Mouse (Mus musculus) layer of hippocampus, postnatal 25 days (tissue): ENCODE results near the gene Sp110. TPM values are rescaled to one million over a fixed set of nuclear protein-coding genes. Genes with fewer than 3 reads are reported as not detected.
"Not testable (repeated sequence)": the region's sequence is repeated elsewhere in the genome, so short reads cannot be mapped to it uniquely, and the experiment has no call there.

Experiments used
- DNase-seq, 2 experiments: peaks; one replicate each; pipeline ENCODE4 v3.0.0; 2022; ENCODE audit warnings: mixed read lengths in 2 of 2, low spot score in 1 of 2; ENCODE audit errors: extremely low spot score in 1 of 2
- total RNA-seq, 2 experiments: library from RNA; stranded (reverse); gene quantifications; 2 replicates each; pipeline ENCODE4 v1.2.3; 2021

Sp110 gene
- total RNA-seq: 1 to 10 TPM in 1 of 2 experiments, under 1 TPM in 1; 0.81 to 1.2 TPM

DNA sequence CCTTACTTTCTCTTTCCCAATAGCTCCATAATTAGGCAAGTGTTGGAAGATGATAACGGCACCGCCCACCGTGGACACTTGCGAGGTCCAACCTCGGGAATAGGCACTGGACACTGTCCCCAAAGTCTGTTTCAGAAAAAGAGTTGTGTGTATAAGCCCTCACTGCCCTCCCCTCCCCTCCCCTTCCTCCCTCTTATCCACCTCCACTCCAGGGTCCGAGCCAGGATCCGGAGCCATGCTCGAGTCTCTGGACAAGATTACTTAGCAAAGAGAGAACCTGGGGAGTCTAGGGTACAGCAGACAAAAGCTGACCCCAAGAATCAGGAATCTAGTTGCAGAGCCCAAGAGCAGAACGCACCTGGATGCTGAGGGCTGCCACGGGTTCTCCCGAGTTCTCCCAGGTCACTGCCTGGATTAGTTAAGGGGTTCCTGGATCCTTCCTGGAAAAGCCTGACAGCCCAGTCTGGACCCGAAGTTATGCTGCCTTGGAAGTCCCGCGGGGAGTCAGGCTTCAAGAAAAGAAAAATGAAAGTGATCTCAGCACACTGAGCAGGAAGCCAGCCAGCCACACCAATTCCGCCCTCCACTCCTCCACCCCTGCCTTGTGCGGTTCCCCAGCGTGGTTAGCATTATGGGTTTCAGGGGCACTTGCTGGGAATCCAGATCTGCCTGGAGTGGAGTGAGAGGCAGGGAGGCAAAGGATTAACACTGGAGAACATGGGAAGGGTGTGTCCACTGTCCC, at the start of gene Sp110:
Gene Sp110 (minus strand): TSS at position 547 of the 742 bp plus-strand sequence.
- not testable (repeated sequence) for DNase-seq

GRCm38 (mm10) chr1:85638144-85638543, 39.5 kb upstream of the Sp110 start:
- not testable (repeated sequence) for DNase-seq

DNA sequence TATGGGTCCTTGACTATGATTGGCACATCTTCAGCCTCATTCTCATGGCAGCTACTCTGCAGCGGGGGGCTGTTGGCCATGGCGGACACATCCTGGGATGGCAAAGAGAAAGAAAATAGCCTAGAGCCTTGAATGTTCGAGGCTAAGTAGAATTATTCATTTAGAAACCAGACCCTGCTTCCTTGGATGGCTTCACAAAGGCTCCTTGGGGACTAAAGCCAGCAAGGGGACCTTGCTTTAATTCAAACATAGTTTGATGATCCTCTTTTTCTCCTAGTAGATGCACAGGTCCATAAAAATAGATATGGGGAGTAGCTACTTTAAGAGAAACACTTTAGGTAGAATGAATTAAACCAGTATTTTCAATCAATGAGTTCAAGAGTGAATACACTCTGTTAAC, 38.3 kb upstream of the Sp110 start:
- DNase-seq: not testable (repeated sequence)

GRCm38 (mm10) chr1:85618689-85619088, 20.1 kb upstream of the Sp110 start:
- not testable (repeated sequence) for DNase-seq

DNA sequence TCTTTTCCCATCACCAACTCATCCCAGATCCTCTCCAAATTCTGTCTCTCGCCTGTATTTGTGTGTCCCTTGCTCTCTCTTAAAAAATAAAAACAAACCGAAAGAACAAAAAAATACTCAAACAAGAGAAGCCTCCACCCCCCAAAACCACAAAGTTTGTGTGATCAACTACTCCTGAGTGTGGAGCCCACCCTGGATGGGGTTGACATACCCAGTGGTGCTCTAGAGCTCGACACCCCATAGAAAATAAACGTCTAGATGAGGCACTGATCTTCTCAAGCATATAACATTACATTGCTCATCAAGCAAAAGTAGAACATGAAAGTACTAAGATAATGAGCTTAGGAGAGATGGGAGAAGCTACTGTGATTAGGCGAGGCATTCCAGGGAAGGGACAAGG, 18.5 kb upstream of the Sp110 start:
- not testable (repeated sequence) for DNase-seq

DNA sequence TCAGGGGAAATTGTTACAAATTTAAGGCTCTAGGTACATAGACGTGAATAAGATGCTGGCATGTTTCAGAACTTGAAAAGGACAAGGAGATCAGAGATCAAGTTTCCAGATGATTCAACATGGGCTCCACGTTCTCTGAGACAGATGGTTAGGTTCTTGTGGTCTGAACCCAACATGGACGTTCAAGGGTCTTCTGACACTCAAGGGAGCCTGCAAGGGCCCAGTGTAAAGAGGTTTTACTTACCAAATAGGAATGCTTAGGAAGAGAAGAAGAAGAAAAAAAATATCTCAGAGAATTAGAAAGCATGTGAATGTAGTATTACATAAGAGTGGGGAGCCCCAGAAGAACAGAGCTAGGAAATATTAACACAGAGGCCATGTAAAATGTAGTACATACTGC, 17.2 kb upstream of the Sp110 start:
- DNase-seq: not testable (repeated sequence)

DNA sequence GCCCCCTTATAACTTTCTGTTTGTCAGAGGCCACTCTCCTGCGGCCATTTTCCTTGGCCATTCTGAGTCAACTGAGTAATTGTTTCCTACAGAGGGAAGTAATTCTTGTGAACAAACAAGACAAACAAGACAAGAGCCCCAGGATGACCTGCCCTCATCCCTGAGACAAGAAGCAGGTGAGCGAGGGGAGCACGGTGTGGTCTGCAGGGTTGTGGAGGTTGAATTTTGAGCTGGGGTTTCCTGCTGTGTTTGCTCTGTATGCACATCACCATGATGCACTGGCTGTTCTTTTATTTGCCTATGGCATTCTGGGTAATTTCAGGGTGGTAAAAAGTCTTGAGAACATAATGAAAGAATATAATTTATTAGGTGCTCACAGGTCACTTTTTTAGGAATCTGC, 16.5 kb upstream of the Sp110 start:
- not testable (repeated sequence) for DNase-seq

DNA sequence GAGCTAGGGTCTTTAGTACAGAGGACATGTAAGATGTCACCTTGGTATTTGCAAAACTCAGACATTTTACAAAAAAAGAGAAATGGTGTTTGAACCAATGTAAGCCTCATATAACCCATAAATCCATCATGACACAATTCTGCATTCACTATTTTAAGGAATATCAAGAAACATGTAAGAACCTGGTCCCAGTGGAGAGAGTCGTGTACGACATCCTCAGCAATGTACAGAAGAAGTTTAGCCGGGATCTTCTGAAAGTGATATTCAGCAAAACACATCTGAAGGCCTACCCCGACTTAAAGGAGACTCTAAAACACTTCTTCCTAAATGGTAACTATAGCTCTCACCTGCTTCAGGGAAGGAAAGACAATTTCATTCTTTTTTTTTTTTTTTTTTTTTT, 12.0 kb upstream of the Sp110 start:
- not testable (repeated sequence) for DNase-seq

- DNase-seq: not testable (repeated sequence)
These were observed 9.7 kb upstream of the Sp110 start for GRCm38 (mm10) chr1:85608361-85608760.

- not testable (repeated sequence) for DNase-seq
These were observed 5.7 kb upstream of the Sp110 start for GRCm38 (mm10) chr1:85604341-85604740.

- DNase-seq: not testable (repeated sequence)
These were observed 2.2 kb upstream of the Sp110 start for GRCm38 (mm10) chr1:85600794-85601193.

- DNase-seq: not testable (repeated sequence)
These were observed 1.5 kb upstream of the Sp110 start, which contains the start of gene Sp140 for GRCm38 (mm10) chr1:85600078-85600477. Sp140 (plus strand) TSS chr1:85600378.

DNA sequence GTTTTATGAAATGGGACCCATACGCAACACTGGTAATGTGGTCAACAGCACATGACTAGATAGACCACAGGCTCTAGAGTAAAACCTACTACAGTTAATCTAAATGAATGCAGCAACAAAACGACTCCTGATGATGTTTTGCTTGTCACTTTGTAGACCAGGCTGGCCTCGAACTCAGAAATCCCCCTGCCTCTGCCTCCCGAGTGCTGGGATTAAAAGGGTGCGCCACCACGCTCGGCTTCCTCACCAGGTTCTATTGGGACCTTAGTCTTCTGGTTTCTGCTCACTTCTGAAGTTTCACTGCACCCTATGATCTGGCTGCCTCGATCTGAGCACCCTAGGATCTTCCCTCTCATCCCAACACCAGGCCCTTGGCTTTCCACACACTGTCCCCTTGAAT, 6.1 kb downstream of the Sp110 start:
- not testable (repeated sequence) for DNase-seq

- DNase-seq: not testable (repeated sequence)
These were observed 9.9 kb downstream of the Sp110 start for GRCm38 (mm10) chr1:85588697-85589096.

- DNase-seq: not testable (repeated sequence)
These were observed 17.1 kb downstream of the Sp110 start for GRCm38 (mm10) chr1:85581518-85581917.

DNA sequence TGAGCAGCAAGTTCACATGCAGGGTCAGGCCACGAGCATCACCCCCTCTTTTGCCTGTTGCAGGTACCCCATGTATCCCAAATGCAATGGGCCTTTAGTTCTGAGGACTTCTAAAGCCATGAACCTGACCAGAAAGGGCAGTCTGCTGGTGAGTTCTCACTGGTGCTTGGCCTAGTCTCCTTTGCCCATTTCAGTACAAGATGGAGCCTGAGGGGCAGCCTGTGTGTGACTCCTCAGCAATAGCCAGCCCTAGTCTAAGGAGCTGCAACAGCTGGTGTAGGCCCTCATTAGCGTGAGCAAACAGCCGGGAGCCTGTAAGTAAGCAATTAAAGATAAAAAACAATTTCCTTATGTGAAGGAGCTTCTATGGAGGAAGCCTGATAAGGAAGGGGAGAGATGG, 18.0 kb downstream of the Sp110 start:
- not testable (repeated sequence) for DNase-seq

GRCm38 (mm10) chr1:85580148-85580534, 18.5 kb downstream of the Sp110 start:
- not testable (repeated sequence) for DNase-seq

- not testable (repeated sequence) for DNase-seq
These were observed 19.1 kb downstream of the Sp110 start for GRCm38 (mm10) chr1:85579199-85580147.

- DNase-seq: not testable (repeated sequence)
These were observed 20.1 kb downstream of the Sp110 start for GRCm38 (mm10) chr1:85578372-85579010.

DNA sequence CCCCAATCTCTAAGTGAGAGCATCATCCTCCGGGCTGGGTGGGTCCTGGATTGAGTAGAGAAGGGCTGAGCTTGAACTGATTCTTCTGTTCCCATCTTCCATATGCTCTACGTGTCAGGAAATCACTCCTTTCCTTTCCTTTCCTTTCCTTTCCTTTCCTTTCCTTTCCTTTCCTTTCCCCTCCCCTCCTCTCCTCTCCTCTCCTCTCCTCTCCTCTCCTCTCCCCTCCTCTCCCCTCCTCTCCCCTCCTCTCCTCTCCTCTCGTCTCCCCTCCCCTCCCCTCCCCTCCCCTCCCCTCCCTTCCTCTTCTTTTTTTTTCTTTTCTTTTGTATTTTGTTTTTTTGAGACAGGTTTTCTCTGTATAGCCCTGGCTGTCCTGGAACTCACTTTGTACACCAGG, 23.2 kb downstream of the Sp110 start, which contains the start of gene G530012D18Rik:
Gene G530012D18Rik (plus strand): TSS at position 301 of the 400 bp plus-strand sequence.
- not testable (repeated sequence) for DNase-seq
